Mouse (Mus musculus) intestine, embryonic 16.5 days (tissue): ENCODE data around the gene Olfr68. TPM values are rescaled to one million over a fixed set of nuclear protein-coding genes. Genes with fewer than 3 reads are reported as not detected.
"Not testable (repeated sequence)": the region's sequence is repeated elsewhere in the genome, so short reads cannot be mapped to it uniquely, and the experiment has no call there.

Experiments used
- ATAC-seq: fragments of 200-750 bp; cut with Nextera tagmentation; 2 replicates; pipeline ENCODE4 v1.8.0; 2017; ENCODE audit warnings: moderate TSS enrichment, moderate library complexity
- H3K27ac ChIP-seq: fragments of 300-500 bp; sonication (generic); 2 replicates; pipeline ENCODE4 v1.5.1; 2014; ENCODE audit warnings: mild to moderate bottlenecking, low read length
- H3K27me3 ChIP-seq: fragments of 300-500 bp; sonication (generic); replicated peaks from 2 replicates; pipeline ENCODE4 v1.6.1; 2014; ENCODE audit warnings: low read length, control low read depth, mixed read lengths; ENCODE audit not compliant: control insufficient read depth, insufficient read depth
- H3K36me3 ChIP-seq: fragments of 300-500 bp; sonication (generic); 2 replicates; pipeline ENCODE4 v1.6.1; 2014; ENCODE audit warnings: low read length, control low read depth; ENCODE audit not compliant: control insufficient read depth, insufficient read depth
- H3K4me1 ChIP-seq: fragments of 300-500 bp; sonication (generic); 2 replicates; pipeline ENCODE4 v1.6.1; 2014; ENCODE audit warnings: low read length, control low read depth, mixed read lengths; ENCODE audit not compliant: control insufficient read depth, insufficient read depth
- H3K4me2 ChIP-seq: fragments of 300-500 bp; sonication (generic); 2 replicates; pipeline ENCODE4 v1.6.1; 2014; ENCODE audit warnings: low read depth, low read length, control low read depth
- H3K4me3 ChIP-seq: fragments of 300-500 bp; sonication (generic); 2 replicates; pipeline ENCODE4 v1.5.1; 2014; ENCODE audit warnings: mild to moderate bottlenecking, low read length
- H3K9ac ChIP-seq: fragments of 300-500 bp; sonication (generic); 2 replicates; pipeline ENCODE4 v1.6.1; 2014; ENCODE audit warnings: low read depth, low read length
- H3K9me3 ChIP-seq: fragments of 300-500 bp; sonication (generic); 2 replicates; pipeline ENCODE4 v1.6.1; 2016; ENCODE audit warnings: low read length, control low read depth; ENCODE audit not compliant: control insufficient read depth
- WGBS: fragments of 180-500 bp; shearing (Covaris S2); extraction: QIAGEN DNeasy Blood & Tissue Kit; methylation state at CpG from one replicate; pipeline ENCODE4 v1.1.7; 2014; 5-methylcytosine and 5-hydroxymethylcytosine counted together
- polyA plus RNA-seq: library from polyadenylated mRNA; unstranded; fragments of >200 nt; fragmentation: Nextera tagmentation; extraction: Ambion mirVana; gene quantifications from 2 replicates; pipeline ENCODE4 v1.2.1, GENCODE M21; 2015

Olfr68 gene
- polyA plus RNA-seq, 1 experiment from 2014 or later = not detected

DNA sequence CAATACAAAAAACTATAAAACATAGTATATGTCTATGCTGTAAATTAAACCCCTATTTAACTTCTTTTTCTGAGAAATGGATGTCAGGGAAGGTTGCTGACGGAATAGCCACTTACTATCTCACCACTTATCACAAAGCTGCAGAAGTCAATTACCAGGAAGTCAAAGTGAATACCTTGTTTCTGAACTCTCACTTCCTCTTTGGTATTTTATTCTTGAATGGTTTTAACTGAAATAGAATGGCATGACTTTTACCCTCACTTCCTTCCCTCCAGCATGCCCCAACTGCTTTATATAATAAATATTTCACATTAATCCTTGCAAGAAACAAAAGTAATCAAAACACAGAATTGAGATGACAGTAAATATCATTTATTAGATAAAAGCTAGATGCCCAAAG, 32.7 kb upstream of the Olfr68 start:
- no peak for ATAC-seq
- no peaks in the 10 kb centered on the region for H3K9me3 ChIP-seq
- H3K9ac ChIP-seq = no peak overlapping the region
- no peaks in the 10 kb centered on the region for H3K27me3 ChIP-seq
- H3K4me3 ChIP-seq = no peak overlapping the region
- H3K27ac ChIP-seq = no peak overlapping the region
- H3K36me3 ChIP-seq = no peaks in the 10 kb centered on the region
- H3K4me1 ChIP-seq = no peaks in the 10 kb centered on the region
- 59% methylated on average over 1 of the region's 1 CpGs for WGBS
- no peak overlapping the region for H3K4me2 ChIP-seq

GRCm38 (mm10) chr7:103811223-103811845, 31.8 kb upstream of the Olfr68 start:
- Histone ChIP-seq H3K4me2 (no peak overlapping the region), H3K9me3 (no peaks in the 10 kb centered on the region), H3K4me1 (no peaks in the 10 kb centered on the region), H3K27me3 (no peaks in the 10 kb centered on the region), H3K36me3 (no peaks in the 10 kb centered on the region), H3K9ac (no peak overlapping the region), H3K4me3 (no peak overlapping the region), H3K27ac (no peak overlapping the region)
- peak; percentile 56 for ATAC-seq
- 88% methylated on average over 1 of the region's 1 CpGs for WGBS

- no peak overlapping the region for H3K4me3 ChIP-seq
- 0 out of 2 replicates have a peak, but pooled peaks have one; percentile 42 for ATAC-seq
- no peaks in the 10 kb centered on the region for H3K4me1 ChIP-seq
- no peak overlapping the region for H3K9ac ChIP-seq
- WGBS = 68% methylated on average over 3 of the region's 3 CpGs
- H3K36me3 ChIP-seq = no peaks in the 10 kb centered on the region
- no peaks in the 10 kb centered on the region for H3K27me3 ChIP-seq
- no peak overlapping the region for H3K27ac ChIP-seq
- no peak overlapping the region for H3K4me2 ChIP-seq
- H3K9me3 ChIP-seq = no peaks in the 10 kb centered on the region
Observed at GRCm38 (mm10) chr7:103810746-103811145, 31.2 kb upstream of the Olfr68 start.

DNA sequence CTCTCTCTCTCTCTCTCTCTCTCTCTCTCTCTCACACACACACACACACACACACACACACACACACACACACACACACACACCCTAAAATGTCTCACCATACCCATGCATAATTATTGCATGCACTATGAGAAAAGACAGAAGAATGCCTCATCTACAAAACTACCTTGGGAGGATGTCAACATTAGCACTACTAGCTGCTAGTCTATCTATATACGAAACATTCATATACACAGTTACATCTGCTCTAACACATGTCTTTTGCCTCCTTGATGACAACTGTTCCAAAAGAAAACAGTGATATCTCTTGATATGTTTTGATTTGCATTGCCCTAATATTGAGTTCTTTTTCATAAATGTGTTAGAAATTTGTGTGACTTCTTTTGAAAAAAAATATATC, 30.8 kb upstream of the Olfr68 start:
- H3K4me1 ChIP-seq = no peaks in the 10 kb centered on the region
- 80% methylated on average over 1 of the region's 1 CpGs for WGBS
- no peak overlapping the region for H3K4me3 ChIP-seq
- no peak overlapping the region for H3K27ac ChIP-seq
- no peak overlapping the region for H3K4me2 ChIP-seq
- no peak for ATAC-seq
- no peaks in the 10 kb centered on the region for H3K27me3 ChIP-seq
- H3K36me3 ChIP-seq = no peaks in the 10 kb centered on the region
- no peaks in the 10 kb centered on the region for H3K9me3 ChIP-seq
- H3K9ac ChIP-seq = no peak overlapping the region

DNA sequence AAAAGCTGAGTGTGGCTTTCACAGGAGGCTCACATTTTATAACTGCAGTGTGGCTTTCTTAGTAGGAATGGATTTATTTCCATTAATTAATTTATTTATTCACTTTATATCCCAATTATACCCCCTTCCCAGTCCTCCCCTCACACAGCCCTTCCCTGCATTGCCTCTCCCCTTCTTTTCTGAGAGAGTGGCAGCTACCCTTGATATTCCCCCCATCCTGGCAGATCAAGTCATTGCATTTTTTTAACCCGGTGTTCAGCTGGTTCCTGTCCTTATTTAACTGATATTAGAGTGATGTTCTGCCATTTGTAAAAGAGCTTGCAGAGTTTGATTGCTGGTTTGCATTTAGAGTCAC, 30.3 kb upstream of the Olfr68 start:
- Histone ChIP-seq H3K36me3 (no peaks in the 10 kb centered on the region), H3K9ac (no peak overlapping the region), H3K27me3 (no peaks in the 10 kb centered on the region), H3K4me3 (no peak overlapping the region), H3K4me1 (no peaks in the 10 kb centered on the region), H3K9me3 (no peaks in the 10 kb centered on the region), H3K27ac (no peak overlapping the region), H3K4me2 (no peak overlapping the region)
- ATAC-seq = no peak
- 57% methylated on average over 1 of the region's 1 CpGs for WGBS

DNA sequence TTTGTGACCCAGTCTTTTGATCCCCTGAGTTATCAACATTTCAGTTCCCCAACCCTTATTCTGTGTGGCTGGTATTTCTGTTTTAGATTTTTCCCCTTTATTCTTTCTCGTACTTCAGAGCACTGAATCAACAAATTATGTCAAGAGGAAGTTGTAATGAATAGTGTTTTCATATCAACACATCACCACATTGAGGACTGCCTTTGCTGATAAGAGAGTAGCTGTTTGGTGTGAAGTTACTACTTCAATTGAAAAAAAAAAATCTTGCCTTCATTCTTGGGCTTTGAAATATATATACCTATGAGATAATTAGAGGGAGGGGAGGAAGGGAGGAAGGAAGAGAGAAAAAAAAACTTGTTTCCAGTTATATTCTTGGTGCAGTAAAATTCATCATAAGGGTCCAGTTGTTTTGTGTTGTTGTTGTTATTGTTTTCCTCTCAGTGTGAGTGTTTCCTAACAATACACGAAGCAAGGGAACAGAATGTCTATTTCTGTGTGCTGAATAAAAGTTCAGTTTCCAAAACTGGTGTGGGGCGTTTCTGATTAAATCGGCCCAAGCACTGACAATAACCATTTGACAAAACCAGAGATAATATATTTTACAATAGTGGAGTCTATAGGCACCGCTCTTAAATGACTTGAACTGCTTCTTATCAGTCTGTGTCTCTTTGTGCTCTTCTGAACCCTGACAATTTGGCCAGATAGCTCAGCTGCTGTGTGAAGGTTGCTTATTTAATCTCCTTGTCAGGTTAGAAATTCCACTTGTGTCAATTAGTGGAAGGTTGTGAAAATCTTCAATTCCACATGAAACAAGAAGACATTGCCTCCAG, 29.7 kb upstream of the Olfr68 start:
- no peak for ATAC-seq
- no peaks in the 10 kb centered on the region for H3K36me3 ChIP-seq
- no peak overlapping the region for H3K27ac ChIP-seq
- no peak overlapping the region for H3K9ac ChIP-seq
- H3K4me3 ChIP-seq = no peak overlapping the region
- H3K27me3 ChIP-seq = no peaks in the 10 kb centered on the region
- no peak overlapping the region for H3K4me2 ChIP-seq
- no peaks in the 10 kb centered on the region for H3K4me1 ChIP-seq
- H3K9me3 ChIP-seq = no peaks in the 10 kb centered on the region
- WGBS = 46% methylated on average over 5 of the region's 5 CpGs

- not testable (repeated sequence) for H3K4me2 ChIP-seq, H3K27ac ChIP-seq, H3K9me3 ChIP-seq, H3K36me3 ChIP-seq, H3K27me3 ChIP-seq, ATAC-seq, H3K4me3 ChIP-seq, H3K4me1 ChIP-seq, H3K9ac ChIP-seq
- WGBS = 77% methylated on average over 2 of the region's 2 CpGs
Observed at GRCm38 (mm10) chr7:103808120-103808519, 28.6 kb upstream of the Olfr68 start.

- H3K27me3 ChIP-seq = no peaks in the 10 kb centered on the region
- H3K4me1 ChIP-seq = no peaks in the 10 kb centered on the region
- no peaks in the 10 kb centered on the region for H3K36me3 ChIP-seq
- no peaks in the 10 kb centered on the region for H3K9me3 ChIP-seq
- H3K4me3 ChIP-seq = no peak overlapping the region
- H3K9ac ChIP-seq = no peak overlapping the region
- WGBS = 65% methylated on average over 1 of the region's 1 CpGs
- H3K27ac ChIP-seq = no peak overlapping the region
- no peak overlapping the region for H3K4me2 ChIP-seq
- ATAC-seq = no peak
Observed at GRCm38 (mm10) chr7:103806856-103807255, 27.4 kb upstream of the Olfr68 start.

DNA sequence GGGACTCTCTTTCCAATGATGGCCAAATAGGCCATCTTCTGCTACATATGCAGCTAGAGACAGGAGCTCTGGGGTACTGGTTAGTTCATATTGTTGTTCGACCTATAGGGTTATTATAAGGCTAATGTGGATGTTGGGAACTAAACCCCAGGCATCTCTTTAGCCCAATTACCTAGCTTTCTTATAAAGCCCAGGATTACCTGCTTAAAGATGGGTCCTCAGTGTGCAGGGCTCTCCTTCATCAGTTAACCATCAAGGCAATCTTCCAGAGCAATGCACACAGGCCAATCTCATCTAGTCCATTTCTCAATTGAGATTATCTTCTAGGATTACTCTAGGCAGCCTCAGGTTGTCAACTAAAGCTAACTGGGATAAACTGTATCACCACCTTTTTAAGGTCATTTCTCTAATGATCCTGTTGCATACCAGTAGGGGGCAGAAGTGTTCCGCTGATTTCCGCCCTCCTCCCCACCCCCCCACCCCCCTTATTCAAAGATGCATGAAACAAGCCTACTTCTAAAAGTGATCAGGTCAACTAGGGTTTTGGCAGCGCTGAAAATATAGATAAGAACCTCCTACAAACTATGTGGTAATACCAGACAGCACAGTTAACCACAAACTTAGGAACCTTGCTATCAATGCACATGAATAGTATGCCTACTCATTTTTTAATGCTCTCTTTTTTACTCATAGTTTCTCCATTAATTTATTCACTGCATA, 13.3 kb upstream of the Olfr68 start:
- ATAC-seq = no peak
- H3K4me1 ChIP-seq = no peaks in the 10 kb centered on the region

More for the DNA sequence above, 13.3 kb upstream of the Olfr68 start:
- no peak overlapping the region for H3K9ac ChIP-seq
- no peaks in the 10 kb centered on the region for H3K9me3 ChIP-seq
- no peak overlapping the region for H3K4me3 ChIP-seq
- no peaks in the 10 kb centered on the region for H3K36me3 ChIP-seq
- WGBS = 28% methylated on average over 4 of the region's 4 CpGs
- H3K27me3 ChIP-seq = no peaks in the 10 kb centered on the region
- H3K4me2 ChIP-seq = no peak overlapping the region
- H3K27ac ChIP-seq = no peak overlapping the region
